ENCODE assay signal across 24 mouse cellular contexts in genomic region chr8:125957994-125958368, GRCm38 (mm10). TPM values are rescaled to one million over a fixed set of nuclear protein-coding genes. Genes with fewer than 3 reads are reported as not detected.
"Had no signal": no experiment of that assay in that cellular context is flagged by ENCODE, and none has a peak within 500 bp of the region (broad histone marks: within the 10 kb centered on the region; RNA-seq: fewer than 3 reads in every experiment).

No protein-coding gene starts in this region.

- H3K4me1 ChIP-seq: heart, embryonic 10.5 days; heart, embryonic 12.5 days; hindbrain, embryonic 10.5 days; hindbrain, embryonic 12.5 days; intestine, embryonic 15.5 days had no signal

- H3K9me3 ChIP-seq: heart, embryonic 10.5 days; intestine, embryonic 15.5 days; limb, embryonic 10.5 days had no signal

- H3K4me3 ChIP-seq: gastrocnemius, adult 2 months; heart, embryonic 10.5 days; heart, embryonic 12.5 days; hindbrain, embryonic 10.5 days; hindbrain, embryonic 12.5 days; intestine, embryonic 15.5 days; left cerebral cortex, adult 2 months; limb, embryonic 10.5 days; limb, embryonic 12.5 days had no signal

- DNase-seq: gastrocnemius, adult 2 months; gastrocnemius, postnatal 10 days; gastrocnemius, postnatal 25 days; heart, adult 18-20 months; heart, postnatal 10 days; heart, postnatal 4 days; kidney, adult 18-20 months; kidney, adult 8-10 months; kidney, postnatal 10 days; kidney, postnatal 25 days; kidney, postnatal 4 days had no signal

- H3K27ac ChIP-seq: gastrocnemius, adult 2 months; heart, embryonic 10.5 days; hindbrain, embryonic 10.5 days; hindbrain, embryonic 12.5 days; hindbrain, embryonic 14.5 days; intestine, embryonic 15.5 days; left cerebral cortex, adult 2 months; limb, embryonic 10.5 days; limb, embryonic 12.5 days had no signal

- H3K9ac ChIP-seq: heart, embryonic 12.5 days; hindbrain, embryonic 12.5 days; hindbrain, embryonic 14.5 days; intestine, embryonic 15.5 days; limb, embryonic 12.5 days had no signal

- ATAC-seq: hindbrain, embryonic 16.5 days; inflammation-experienced regulatory T-cells, adult 6 months; intestine, embryonic 15.5 days; intestine, postnatal 0 days had no signal

- H3K36me3 ChIP-seq: heart, embryonic 10.5 days; heart, embryonic 12.5 days; hindbrain, embryonic 10.5 days; hindbrain, embryonic 12.5 days; intestine, embryonic 15.5 days; limb, embryonic 10.5 days; limb, embryonic 12.5 days had no signal

- H3K27me3 ChIP-seq: intestine, embryonic 15.5 days had no signal

- H3K4me2 ChIP-seq: heart, embryonic 12.5 days; hindbrain, embryonic 12.5 days; hindbrain, embryonic 14.5 days; intestine, embryonic 15.5 days; limb, embryonic 12.5 days had no signal

RNA-seq across cellular contexts. Expression of gene Kcnk1, which starts 37.0 kb away (rescaled TPM):
- total RNA-seq: granulocyte monocyte progenitor cell, adult 5-6 weeks had no signal
- polyA plus RNA-seq: inflammation-experienced regulatory T-cells, adult 6 months had no signal

RNA-seq across cellular contexts. Expression of gene Map3k21, which starts 47.7 kb away (rescaled TPM):
- total RNA-seq: granulocyte monocyte progenitor cell, adult 5-6 weeks had no signal
- polyA plus RNA-seq: inflammation-experienced regulatory T-cells, adult 6 months had no signal

RNA-seq across cellular contexts. Expression of gene Pcnx2, which starts 59.9 kb away (rescaled TPM):
- total RNA-seq: granulocyte monocyte progenitor cell, adult 5-6 weeks had no signal
- polyA plus RNA-seq: limb, embryonic 10.5 days had no signal
